In genomic region chr4:123616971-123617370, GRCm38 (mm10) we compare ENCODE assay signal across 8 mouse cellular contexts.
DNase-seq lines count a peak whose midpoint lies in the region; ATAC-seq and TF ChIP-seq lines count a peak whose summit lies in the region.

No protein-coding gene starts in this region.

- no peak overlapping the region for H3K4me3 ChIP-seq in heart, embryonic 10.5 days
- H3K4me3 ChIP-seq in midbrain, embryonic 13.5 days (replicated peaks) = no peak overlapping the region
- H3K4me3 ChIP-seq in midbrain, embryonic 10.5 days = no peak overlapping the region
- H3K4me3 ChIP-seq in hindbrain, embryonic 16.5 days (ENCODE audit: low read length) = no peak overlapping the region
- no peak overlapping the region for H3K4me3 ChIP-seq in olfactory bulb, adult 2 months (ENCODE audit: insufficient read depth, low read depth, low read length)

- no peak for ATAC-seq in midbrain, embryonic 13.5 days
- no peak for ATAC-seq in hindbrain, embryonic 16.5 days

- no peaks in the 10 kb centered on the region for H3K9me3 ChIP-seq in heart, embryonic 10.5 days
- H3K9me3 ChIP-seq in midbrain, embryonic 13.5 days = no peaks in the 10 kb centered on the region
- H3K9me3 ChIP-seq in midbrain, embryonic 10.5 days (replicated peaks) = no peaks in the 10 kb centered on the region; the same call in 1 of the 2 replicates
- no peaks in the 10 kb centered on the region for H3K9me3 ChIP-seq in hindbrain, embryonic 16.5 days (ENCODE audit: control insufficient read depth, low read length)

- H3K9ac ChIP-seq in midbrain, embryonic 13.5 days (replicated peaks) = no peak overlapping the region
- H3K9ac ChIP-seq in hindbrain, embryonic 16.5 days (ENCODE audit: low read depth, low read length) = no peak overlapping the region

- DNase-seq in heart, embryonic 10.5 days (ENCODE audit: low spot score) = no peak
- DNase-seq in heart, adult 8-10 months (ENCODE audit: low spot score) = no peak
- no peak for DNase-seq in midbrain, embryonic 10.5 days (ENCODE audit: low spot score)
- DNase-seq in Muller cell, postnatal 12 days (ENCODE audit: inconsistent ontology term) = no peak
- DNase-seq in kidney, adult 11 months = no peak

- no peak for TF ChIP-seq POLR2A in olfactory bulb, adult 2 months (IDR thresholded peaks at IDR 0.05; ENCODE audit: insufficient read depth, low read depth, low read length)

- peak overlapping the region; percentile 84 for H3K27ac ChIP-seq in heart, embryonic 10.5 days
- peak overlapping the region; percentile 10; the same call in 1 of the 2 replicates for H3K27ac ChIP-seq in midbrain, embryonic 13.5 days
- no peak overlapping the region for H3K27ac ChIP-seq in midbrain, embryonic 10.5 days (replicated peaks)
- peak overlapping the region; percentile 34; the same call in 1 of the 2 replicates for H3K27ac ChIP-seq in hindbrain, embryonic 16.5 days (ENCODE audit: low read depth, low read length)
- H3K27ac ChIP-seq in olfactory bulb, adult 2 months (ENCODE audit: insufficient read depth, low read depth, low read length) = peak overlapping the region; percentile 34

- WGBS in heart, embryonic 10.5 days = 34% methylated on average over 4 of the region's 4 CpGs
- 72% methylated on average over 4 of the region's 4 CpGs for WGBS in midbrain, embryonic 13.5 days
- WGBS in midbrain, embryonic 10.5 days = 69% methylated on average over 4 of the region's 4 CpGs
- 55% methylated on average over 4 of the region's 4 CpGs for WGBS in hindbrain, embryonic 16.5 days
- WGBS in olfactory bulb, adult 2 months = 32% methylated on average over 4 of the region's 4 CpGs

- no peak for TF ChIP-seq CTCF in olfactory bulb, adult 2 months (IDR thresholded peaks at IDR 0.05; ENCODE audit: insufficient read depth, low read depth, low read length)

- no peaks in the 10 kb centered on the region for H3K27me3 ChIP-seq in heart, embryonic 10.5 days (ENCODE audit: insufficient read depth, poor library complexity, severe bottlenecking)
- H3K27me3 ChIP-seq in midbrain, embryonic 13.5 days = no peaks in the 10 kb centered on the region
- H3K27me3 ChIP-seq in midbrain, embryonic 10.5 days (ENCODE audit: low read depth, poor library complexity, severe bottlenecking) = no peaks in the 10 kb centered on the region
- no peaks in the 10 kb centered on the region for H3K27me3 ChIP-seq in hindbrain, embryonic 16.5 days (replicated peaks; ENCODE audit: control insufficient read depth, insufficient read depth, low read length)

- H3K36me3 ChIP-seq in heart, embryonic 10.5 days = no peaks in the 10 kb centered on the region
- H3K36me3 ChIP-seq in midbrain, embryonic 13.5 days = no peaks in the 10 kb centered on the region; the same call in 1 of the 2 replicates
- H3K36me3 ChIP-seq in midbrain, embryonic 10.5 days = peaks cover 24% of the 10 kb centered on the region; the same call in 1 of the 2 replicates
- H3K36me3 ChIP-seq in hindbrain, embryonic 16.5 days (ENCODE audit: control insufficient read depth, insufficient read depth, low read length) = no peaks in the 10 kb centered on the region

- H3K4me1 ChIP-seq in heart, embryonic 10.5 days = peaks cover 50% of the 10 kb centered on the region
- H3K4me1 ChIP-seq in midbrain, embryonic 13.5 days (replicated peaks) = peaks cover 26% of the 10 kb centered on the region
- peaks cover 37% of the 10 kb centered on the region for H3K4me1 ChIP-seq in midbrain, embryonic 10.5 days
- peaks cover 14% of the 10 kb centered on the region for H3K4me1 ChIP-seq in hindbrain, embryonic 16.5 days (ENCODE audit: control insufficient read depth, insufficient read depth, low read depth, low read length)
- peaks cover 7% of the 10 kb centered on the region; the same call in 1 of the 2 replicates for H3K4me1 ChIP-seq in olfactory bulb, adult 2 months (ENCODE audit: control insufficient read depth, insufficient read depth, low read length)

- H3K4me2 ChIP-seq in midbrain, embryonic 13.5 days (replicated peaks) = no peak overlapping the region
- H3K4me2 ChIP-seq in hindbrain, embryonic 16.5 days (ENCODE audit: low read length) = no peak overlapping the region
